Mouse (Mus musculus): ENCODE results near the gene Hspa14. TPM values are rescaled to one million over a fixed set of nuclear protein-coding genes. Genes with fewer than 3 reads are reported as not detected.

Hspa14 gene
- 65.8 and 83.1 TPM in 2 replicates for total RNA-seq (2015)
- 172 TPM in 2 replicates for total RNA-seq (2017)

GRCm38 (mm10) chr2:3512552-3513454 is at the start of gene Hspa14, which contains the start of the genes Gm45902 and Cdnf:
Gene Hspa14 (minus strand): TSS chr2:3512814.
Gene Gm45902 (minus strand): TSS chr2:3512790.
Gene Cdnf (plus strand): TSS chr2:3513030.
- ATAC-seq (replicated peaks; ENCODE audit: poor library complexity): peak; percentile 91

GRCm38 (mm10) chr2:3546588-3546987 is 34.0 kb upstream of the Hspa14 start:
- ATAC-seq (replicated peaks; ENCODE audit: poor library complexity): peak; percentile 81

- peak; percentile 43 for ATAC-seq (replicated peaks; ENCODE audit: poor library complexity)
These were observed 33.4 kb upstream of the Hspa14 start for GRCm38 (mm10) chr2:3546055-3546454.

DNA sequence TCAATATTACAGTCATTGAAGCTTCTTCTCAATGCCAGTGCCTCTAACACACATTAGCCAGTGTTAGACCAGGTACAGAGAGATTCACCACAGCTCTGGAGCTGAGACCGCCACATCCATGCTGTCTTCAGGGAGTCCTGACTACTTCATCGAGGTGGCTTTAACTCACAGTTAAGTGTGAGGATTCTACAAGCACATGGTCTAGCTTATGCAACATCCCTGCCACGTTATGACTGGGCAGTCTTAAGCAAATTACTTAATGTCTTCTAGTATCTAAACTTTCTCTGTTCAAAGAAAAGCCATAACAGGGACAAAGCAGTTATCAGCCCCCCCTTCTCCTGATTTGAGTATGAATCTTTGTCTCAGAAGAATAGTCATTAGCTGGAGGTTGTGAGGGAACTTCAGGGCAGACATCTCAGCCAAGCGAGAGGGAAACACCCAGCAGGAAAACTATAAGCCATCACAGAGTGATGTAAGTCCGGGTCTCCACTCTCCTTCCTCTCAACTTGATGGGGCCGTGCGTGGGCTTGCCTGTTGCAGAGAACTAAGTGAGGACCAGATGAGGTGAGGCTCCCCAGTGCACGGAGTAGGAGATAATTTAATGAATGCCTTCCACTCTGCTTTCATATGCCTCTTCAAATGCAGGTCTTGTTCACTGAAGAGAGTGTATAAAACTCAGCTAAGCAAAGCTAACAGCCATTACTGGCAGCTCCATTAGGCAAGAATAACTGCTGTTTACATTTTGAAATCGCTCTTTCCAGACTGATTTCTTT is 28.9 kb upstream of the Hspa14 start:
- ATAC-seq (replicated peaks; ENCODE audit: poor library complexity): peak; percentile 61

- peak; percentile 58 for ATAC-seq (replicated peaks; ENCODE audit: poor library complexity)
These were observed 13.7 kb upstream of the Hspa14 start for GRCm38 (mm10) chr2:3526288-3526687.

DNA sequence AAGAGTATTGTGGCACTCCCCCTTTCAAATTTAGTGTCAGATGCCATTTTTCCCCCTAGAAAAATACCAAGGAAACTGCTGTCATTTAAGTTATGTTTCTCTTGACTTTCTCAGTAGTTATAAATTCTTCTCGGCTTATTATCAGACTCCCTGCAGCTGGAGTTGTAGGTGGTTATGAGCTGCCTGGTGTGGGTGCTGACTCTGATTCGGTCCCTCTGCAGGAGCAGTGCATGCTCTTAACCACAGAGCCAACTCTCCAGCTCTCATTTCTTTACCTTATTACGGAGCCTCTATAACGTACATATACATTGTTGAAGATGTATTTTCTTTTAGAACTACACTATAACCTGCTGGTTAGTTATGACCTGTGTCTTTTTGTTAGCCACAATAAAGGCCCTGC is 9.9 kb upstream of the Hspa14 start:
- ATAC-seq (replicated peaks; ENCODE audit: poor library complexity): peak; percentile 66

- ATAC-seq (replicated peaks; ENCODE audit: poor library complexity): peak; percentile 40
These were observed 538 bp downstream of the Hspa14 start for GRCm38 (mm10) chr2:3512076-3512475.

DNA sequence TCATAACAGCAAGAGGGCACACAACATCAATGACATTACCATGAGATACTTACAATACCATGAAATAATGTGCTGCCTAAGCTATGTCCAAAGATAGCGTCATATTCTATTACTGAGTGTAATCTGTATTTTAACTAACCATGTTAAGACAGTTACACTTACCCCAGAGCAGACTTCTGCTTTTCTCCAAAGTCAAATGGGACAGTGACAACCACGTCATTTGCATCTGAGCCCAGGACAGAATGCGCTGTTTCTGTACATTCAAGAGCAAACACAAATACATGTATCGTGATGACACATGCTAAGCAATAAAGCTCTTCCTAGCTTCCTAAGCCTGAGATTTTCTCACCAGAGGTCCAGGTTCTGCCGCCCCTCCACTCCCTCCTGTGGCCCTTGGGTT is 11.7 kb downstream of the Hspa14 start:
- ATAC-seq (replicated peaks; ENCODE audit: poor library complexity): peak; percentile 50; the same call in 1 of the 2 replicates

DNA sequence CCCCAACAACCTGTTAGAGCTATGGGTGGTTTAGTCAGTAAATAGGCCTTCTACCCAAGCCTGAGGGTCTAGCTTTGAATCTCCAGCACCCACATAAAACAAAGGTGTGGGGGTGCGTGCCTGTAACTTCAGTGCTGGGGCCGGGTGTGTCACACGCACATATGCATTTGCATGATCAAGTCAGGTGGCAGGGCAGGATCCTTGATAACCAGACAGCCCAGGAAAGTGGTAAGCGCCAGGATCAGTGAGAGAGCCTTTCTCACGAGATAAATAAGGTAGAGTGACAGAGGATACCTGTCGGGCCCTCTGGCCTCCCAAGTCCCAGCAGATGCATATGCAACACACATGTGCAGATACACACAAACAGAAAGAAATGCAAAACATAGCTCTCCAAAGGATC is 13.1 kb downstream of the Hspa14 start:
- ATAC-seq (replicated peaks; ENCODE audit: poor library complexity): no peak

DNA sequence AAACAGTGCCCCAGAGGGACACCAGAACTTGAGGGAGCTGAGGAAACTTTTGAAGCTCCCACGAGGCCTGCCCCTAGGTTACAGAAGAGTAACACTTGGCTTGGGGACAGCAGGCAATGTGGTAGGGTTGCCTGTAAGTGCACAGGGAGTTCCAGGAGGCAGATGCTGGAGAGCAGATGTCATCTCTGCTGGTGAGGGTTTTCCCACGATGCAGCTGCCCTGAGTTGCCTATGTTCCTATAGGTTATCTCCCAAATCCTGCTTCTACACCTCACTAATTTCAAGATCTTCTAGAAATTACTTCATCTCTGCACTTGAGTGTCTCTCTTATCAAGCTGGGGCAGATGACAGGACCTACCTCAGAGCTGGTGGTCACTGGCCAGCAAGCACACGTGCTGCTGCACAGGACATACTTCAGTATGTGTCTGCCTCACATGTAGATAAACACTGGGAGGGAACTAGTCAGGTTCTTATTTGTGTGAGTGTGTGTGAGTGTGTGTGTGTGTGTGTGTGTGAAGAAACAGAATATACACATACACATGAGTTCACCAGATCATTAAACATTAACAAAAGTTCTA is 18.7 kb downstream of the Hspa14 start:
- ATAC-seq (replicated peaks; ENCODE audit: poor library complexity): peak; percentile 77

- ATAC-seq (replicated peaks; ENCODE audit: poor library complexity): no peak
These were observed 22.8 kb downstream of the Hspa14 start for GRCm38 (mm10) chr2:3489816-3490215.

DNA sequence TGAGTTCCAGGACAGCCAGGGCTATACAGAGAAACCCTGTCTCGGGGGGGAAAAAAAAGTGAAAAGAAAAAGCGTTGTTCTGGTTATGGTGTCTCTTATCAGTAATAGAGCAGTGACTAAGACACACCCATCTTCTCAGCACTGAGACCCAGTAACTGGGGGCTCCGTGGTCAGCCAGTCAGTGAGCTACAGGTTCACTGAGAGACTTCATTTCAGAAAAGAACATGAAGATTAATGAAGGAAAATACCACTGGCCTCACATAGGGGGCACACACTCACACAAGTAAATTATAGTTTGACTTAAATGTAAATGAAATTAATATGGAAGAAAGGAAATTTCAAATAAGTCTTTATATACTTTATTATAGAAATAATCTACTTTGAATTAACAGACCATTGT is 32.4 kb downstream of the Hspa14 start:
- peak; percentile 90 for ATAC-seq (replicated peaks; ENCODE audit: poor library complexity)

GRCm38 (mm10) chr2:3475746-3476251 is 36.8 kb downstream of the Hspa14 start:
- no peak for ATAC-seq (replicated peaks; ENCODE audit: poor library complexity)

- ATAC-seq (replicated peaks; ENCODE audit: poor library complexity): peak; percentile 91
These were observed 37.7 kb downstream of the Hspa14 start, which contains the start of gene Suv39h2 for GRCm38 (mm10) chr2:3474861-3475283. Gene Suv39h2 (minus strand): TSS chr2:3475031.

DNA sequence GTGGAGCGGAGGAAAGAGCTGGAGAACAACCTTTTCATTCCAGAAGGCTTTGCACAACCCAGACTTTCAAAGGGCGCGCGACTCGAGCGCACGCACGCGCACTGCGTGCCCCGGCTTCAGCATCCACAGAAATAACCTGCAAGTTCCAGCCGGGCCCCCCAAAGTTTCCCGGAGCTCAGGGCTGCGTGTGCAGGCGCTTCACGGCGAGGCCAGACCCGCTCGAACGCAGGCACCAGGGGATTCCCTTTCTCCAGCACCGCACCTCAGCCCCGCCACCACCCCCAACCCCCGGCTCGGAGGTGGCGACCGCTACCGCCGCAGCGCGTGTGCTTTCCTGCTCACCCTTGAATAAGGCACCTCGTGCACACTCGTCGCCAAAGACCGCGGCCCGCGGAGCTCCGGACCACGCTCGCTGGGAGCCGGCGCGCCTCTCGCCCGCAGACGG is 38.2 kb downstream of the Hspa14 start:
- ATAC-seq (replicated peaks; ENCODE audit: poor library complexity): peak; percentile 40

GRCm38 (mm10) chr2:3473891-3474290 is 38.7 kb downstream of the Hspa14 start:
- peak; percentile 38 for ATAC-seq (replicated peaks; ENCODE audit: poor library complexity)

DNA sequence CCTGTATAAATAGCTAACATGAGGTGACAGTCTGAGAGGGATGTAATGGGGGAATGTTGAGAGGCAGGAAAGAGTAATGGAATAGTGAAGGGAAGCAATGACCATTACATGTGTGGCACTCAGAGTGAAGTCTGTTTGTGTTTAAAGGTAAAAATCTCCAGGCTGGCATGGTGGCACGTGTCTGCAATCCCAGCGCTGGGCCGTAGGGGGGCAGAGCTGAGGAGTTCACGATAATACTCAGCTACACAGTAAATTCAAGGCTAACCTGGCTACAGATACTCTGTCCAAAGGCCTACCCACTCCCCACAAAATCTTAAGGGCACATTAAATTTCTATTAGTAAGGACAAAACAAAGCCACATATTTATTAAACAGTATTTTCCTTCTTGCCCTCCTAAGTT is 56.0 kb downstream of the Hspa14 start:
- peak; percentile 80 for ATAC-seq (replicated peaks; ENCODE audit: poor library complexity)

GRCm38 (mm10) chr2:3453096-3453495 is 59.5 kb downstream of the Hspa14 start:
- no peak for ATAC-seq (replicated peaks; ENCODE audit: poor library complexity)

- no peak for ATAC-seq (replicated peaks; ENCODE audit: poor library complexity)
These were observed 63.2 kb downstream of the Hspa14 start for GRCm38 (mm10) chr2:3449431-3449830.

GRCm38 (mm10) chr2:3445984-3446383 is 66.6 kb downstream of the Hspa14 start:
- ATAC-seq (replicated peaks; ENCODE audit: poor library complexity): no peak

- ATAC-seq (replicated peaks; ENCODE audit: poor library complexity): no peak
These were observed 68.4 kb downstream of the Hspa14 start for GRCm38 (mm10) chr2:3444206-3444605.

Measured in megakaryocyte progenitor cell, adult 5-6 weeks (primary cell).